Mouse (Mus musculus) gastrocnemius, adult 8-10 months (tissue): ENCODE data around the gene Tcf12. TPM values are rescaled to one million over a fixed set of nuclear protein-coding genes. Genes with fewer than 3 reads are reported as not detected.

ENCODE experiments used
- DNase-seq, 2 experiments: peaks; one replicate each; pipeline ENCODE4 v3.0.0; 2022; ENCODE audit warnings: low spot score in 2 of 2
- total RNA-seq, 4 experiments: library from RNA; stranded (reverse); gene quantifications; 2 replicates each; pipeline ENCODE4 v1.2.4; 2022

Tcf12 gene
- 10 to 100 TPM; 16.6 to 26.1 (median 23.5) TPM for total RNA-seq

- peak; percentile 53 to 77 for DNase-seq
Observed at GRCm38 (mm10) chr9:72111622-72112550, at the start of gene Tcf12. Tcf12 (minus strand) TSS chr9:72111871.

DNA sequence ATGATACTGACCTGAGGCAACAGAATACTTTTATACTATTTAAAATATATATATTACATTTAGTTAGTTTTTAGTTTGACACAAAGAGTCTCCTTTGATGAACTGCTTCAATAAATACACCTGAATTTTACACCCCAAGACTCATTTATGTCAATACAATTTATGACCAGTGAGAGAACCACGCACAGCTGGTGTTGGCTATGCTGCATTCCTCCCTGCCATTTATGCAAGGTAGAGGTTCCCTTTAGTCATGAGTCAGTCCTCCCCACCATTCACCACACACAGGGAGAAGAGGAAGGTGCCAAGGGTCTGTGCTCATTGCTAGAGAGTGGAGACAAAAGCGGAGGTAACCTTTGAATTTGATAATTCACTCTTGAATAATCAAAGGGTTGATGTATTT, 46.7 kb upstream of the Tcf12 start:
- no peak for DNase-seq

DNA sequence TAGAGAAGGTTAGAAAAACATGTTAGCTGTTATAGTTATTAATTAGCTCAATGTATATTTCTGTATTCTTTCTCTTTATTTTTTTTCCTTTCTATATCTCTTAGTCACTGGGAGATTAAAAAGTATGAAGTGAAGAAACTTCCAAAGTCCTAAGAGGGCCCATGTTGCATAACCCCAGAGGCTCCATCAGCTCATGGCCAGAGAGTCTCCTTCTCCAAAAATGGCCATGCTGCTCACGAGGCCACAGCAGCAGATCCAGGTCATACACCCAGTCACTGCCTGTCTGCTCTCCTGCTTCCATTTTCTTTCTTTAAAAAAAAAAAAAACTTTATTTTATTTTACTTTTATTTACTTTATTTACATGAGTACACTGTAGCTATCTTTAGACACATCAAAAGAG, 45.4 kb upstream of the Tcf12 start:
- DNase-seq: no peak

DNA sequence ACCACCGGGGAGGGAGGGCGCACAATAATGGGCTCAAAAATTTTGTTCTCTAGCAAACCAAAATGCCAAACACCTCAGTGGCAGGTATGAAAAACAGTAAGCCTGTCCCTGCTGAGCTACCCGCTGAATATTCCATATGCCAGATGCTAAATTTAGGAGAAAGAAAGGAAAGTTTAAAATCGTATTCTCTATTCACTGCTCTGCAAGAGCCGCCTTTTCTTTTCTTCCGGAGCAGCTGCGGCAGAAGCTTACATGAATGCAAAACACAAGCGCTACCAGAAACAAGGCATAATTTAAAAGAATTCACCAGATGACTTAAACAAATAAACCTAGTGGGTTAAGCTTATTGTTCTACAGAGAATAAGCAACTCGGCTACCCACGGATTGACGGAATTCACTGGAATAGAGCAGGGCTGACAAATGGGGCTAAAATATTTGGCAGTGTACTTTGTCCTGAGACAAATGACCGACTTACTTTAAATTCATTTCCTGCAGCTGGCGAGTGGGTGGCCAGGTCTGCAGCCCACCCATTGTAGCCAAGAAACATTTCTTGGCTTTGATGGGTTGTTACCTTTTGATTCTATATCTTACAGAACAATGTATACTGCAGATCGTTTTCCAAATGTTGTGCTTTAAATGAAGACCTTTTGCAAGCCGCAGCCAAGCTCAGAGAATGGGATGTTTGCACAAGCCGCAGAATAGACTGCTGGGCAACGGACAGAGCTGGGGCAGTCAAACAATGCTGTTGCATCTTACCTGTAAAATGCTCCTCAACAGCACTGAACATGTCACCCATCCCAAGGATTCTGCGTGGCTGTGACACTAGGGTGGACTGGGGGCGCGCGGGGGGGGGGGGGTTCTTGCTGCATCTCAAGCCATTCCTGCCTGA, 43.8 kb upstream of the Tcf12 start:
- DNase-seq: no peak

- no peak for DNase-seq
Observed at GRCm38 (mm10) chr9:72144148-72144547, 32.5 kb upstream of the Tcf12 start.

GRCm38 (mm10) chr9:72137899-72138298, 26.2 kb upstream of the Tcf12 start:
- no peak for DNase-seq

DNA sequence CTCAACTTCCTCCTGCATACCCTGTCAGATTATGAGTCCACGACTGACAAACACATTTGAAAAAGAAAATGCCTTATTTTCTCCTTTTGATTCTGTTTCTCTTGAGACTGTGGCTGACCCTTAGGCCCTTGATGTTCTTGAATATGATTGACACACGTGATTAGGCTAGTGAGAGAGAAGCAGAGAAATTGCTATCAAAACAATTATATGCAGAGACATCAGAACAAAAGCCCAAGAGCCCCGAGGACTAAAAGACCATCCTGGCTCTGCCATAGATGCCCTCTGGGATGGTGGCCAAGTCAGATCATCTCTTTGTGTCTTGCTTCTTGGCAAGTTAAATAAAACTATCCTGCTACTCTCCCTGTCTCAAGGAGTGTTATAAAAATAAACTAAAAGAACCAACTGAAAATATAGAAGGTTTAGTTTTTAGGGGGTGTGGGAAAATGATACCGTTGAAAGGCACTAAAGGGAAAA, 22.1 kb upstream of the Tcf12 start:
- DNase-seq: no peak

DNA sequence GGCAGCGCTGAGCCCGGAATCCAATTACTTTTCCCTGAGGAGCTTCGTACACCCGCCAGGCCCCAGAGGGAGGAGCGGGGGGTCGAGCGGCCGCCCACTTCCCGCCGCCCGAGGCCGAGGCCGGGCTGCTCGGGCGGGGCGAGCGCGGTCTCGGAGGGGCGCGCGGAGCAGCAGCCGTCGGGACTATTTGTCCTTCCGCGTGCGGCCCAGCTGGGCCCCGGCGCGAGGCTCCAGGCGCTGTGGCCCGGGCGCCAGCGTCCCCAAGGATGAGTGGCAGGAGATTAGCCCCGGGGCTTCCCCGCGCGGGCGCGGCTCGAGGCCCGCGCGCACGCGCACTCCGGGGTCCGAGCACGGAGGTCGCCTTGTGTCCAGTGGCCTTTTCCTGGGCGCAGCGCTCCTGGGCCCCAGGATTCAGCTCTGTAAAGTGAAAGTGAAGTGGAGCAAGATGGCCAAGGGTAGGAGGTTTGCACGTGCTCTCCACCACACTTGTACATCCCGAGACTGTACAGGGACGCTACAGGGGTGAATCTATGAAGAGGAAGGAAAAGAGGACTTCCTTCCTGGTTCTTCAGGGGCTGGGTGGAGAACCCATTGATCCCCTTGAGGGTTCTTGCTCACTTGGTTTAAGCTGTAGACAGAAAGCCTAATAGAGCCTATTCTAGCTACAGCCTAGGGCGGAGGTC, 21.6 kb upstream of the Tcf12 start:
- peak; percentile 82 to 85 for DNase-seq

GRCm38 (mm10) chr9:72132728-72133088, 21.0 kb upstream of the Tcf12 start:
- no peak for DNase-seq

DNA sequence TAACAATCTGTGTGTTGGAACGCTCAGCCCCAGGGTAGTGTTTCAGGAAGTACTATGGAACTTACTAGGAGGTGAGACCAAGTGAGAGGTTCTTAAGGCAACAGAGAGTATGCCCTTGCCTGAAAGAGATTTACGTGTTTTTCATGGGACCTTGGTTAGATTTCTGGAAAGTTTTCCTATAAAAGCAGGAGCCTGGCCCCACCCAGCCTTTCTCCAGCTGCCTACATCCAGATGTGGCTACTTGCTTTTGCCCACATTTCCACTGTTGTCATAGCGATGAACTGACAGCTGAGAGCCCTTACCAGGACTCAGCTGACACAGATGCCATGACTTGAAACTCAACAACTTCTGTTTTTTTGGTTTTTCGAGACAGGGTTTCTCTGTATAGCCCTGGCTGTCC, 18.2 kb upstream of the Tcf12 start:
- DNase-seq: no peak

DNA sequence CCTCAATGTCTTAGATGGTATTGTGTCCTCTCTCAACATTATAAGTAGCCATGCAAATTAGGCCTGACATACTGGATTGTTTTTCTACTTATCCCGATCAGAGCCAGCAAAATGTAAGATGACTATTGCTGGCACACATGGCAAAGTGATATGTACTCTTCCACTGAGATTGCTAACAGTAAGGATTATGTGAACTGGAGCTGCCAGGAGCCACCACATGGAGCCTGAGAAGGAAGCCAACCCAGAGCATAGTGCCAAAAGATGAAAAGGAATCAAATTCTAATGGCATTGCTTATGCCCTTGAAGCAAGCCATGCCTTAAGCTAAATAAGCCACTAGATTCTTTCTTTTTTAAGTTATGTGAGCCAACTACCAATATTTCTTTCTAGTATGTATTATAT, 13.8 kb upstream of the Tcf12 start:
- DNase-seq: no peak

GRCm38 (mm10) chr9:72118490-72118889, 6.8 kb upstream of the Tcf12 start:
- no peak for DNase-seq

- peak in 1 of 2 experiments; percentile 32 for DNase-seq
Observed at GRCm38 (mm10) chr9:72111004-72111621, 558 bp downstream of the Tcf12 start.

DNA sequence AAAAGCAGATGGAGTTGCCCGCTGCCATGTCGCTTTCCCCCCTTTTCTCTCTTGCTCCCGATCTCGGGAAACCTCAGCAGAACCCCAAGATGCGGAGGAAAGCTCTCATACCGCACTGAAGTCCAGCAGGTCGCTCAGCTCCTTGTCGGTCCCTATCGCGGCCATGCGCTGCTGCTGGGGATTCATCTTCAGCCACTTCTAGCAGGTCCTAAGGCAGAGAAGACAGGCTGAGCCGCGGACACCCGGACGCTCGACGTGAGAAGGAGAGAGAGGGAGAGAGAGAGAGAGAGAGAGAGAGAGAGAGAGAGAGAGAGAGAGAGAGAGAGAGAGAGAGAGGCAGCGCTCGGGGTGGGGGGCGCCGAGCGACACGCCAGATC, 1.1 kb downstream of the Tcf12 start:
- no peak for DNase-seq

DNA sequence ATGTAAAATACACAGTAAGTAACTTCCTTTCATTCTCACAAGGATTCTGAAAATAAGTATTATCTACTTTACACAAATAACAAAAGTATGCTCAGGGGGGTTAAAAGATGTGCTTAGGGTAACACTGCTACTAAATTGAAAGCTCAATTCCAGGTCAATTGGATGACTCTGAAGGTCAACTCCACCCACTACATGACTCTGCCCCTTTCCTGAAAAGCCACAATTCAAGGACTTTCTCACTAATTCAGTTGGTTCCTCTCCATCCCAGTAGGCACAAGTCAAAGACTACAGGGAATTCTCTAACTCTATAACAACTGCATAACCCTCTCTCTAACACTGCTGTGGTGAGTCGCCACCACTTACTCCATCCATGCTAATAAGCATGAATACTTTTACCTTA, 8.2 kb downstream of the Tcf12 start:
- no peak for DNase-seq

- no peak for DNase-seq
Observed at GRCm38 (mm10) chr9:72099945-72100685, 11.6 kb downstream of the Tcf12 start.

- no peak for DNase-seq
Observed at GRCm38 (mm10) chr9:72098056-72098455, 13.6 kb downstream of the Tcf12 start.

DNA sequence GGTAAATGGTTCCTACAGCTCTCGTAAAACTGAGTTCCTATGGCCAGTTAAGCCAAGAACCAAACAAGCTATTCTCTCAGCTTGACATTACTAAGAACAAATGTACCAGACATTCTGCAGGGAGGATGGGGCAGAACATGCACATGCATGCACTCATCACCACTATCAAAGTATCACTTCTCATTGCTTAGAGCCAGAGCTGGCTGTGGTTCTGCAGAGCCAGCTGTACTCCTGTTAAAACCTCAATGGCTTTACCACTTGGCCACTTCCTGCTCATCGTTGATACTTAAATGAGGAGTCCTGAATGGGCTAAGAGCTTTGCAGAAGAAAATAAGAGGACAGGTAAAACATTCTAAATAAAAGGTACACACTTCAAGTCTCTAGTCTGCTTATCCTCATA, 14.6 kb downstream of the Tcf12 start:
- no peak for DNase-seq

GRCm38 (mm10) chr9:72094675-72095074, 17.0 kb downstream of the Tcf12 start:
- no peak for DNase-seq

- no peak for DNase-seq
Observed at GRCm38 (mm10) chr9:72092191-72092590, 19.5 kb downstream of the Tcf12 start.
